Mouse (Mus musculus) neural tube, embryonic 13.5 days (tissue): Measurements from ENCODE around the gene Cd6. TPM values are rescaled to one million over a fixed set of nuclear protein-coding genes. Genes with fewer than 3 reads are reported as not detected.

ENCODE experiments used
- ATAC-seq: fragments of 200-750 bp; cut with Nextera tagmentation; 2 replicates; pipeline ENCODE4 v1.8.0; 2017; ENCODE audit warnings: low read depth, mild to moderate bottlenecking, moderate TSS enrichment, moderate library complexity
- H3K27ac ChIP-seq: fragments of 300-500 bp; sonication (generic); replicated peaks from 2 replicates; pipeline ENCODE4 v1.5.1; 2015; ENCODE audit warnings: moderate library complexity, mild to moderate bottlenecking, inconsistent platforms
- H3K27me3 ChIP-seq: fragments of 300-500 bp; sonication (generic); 2 replicates; pipeline ENCODE4 v1.6.1; 2015; ENCODE audit warnings: mild to moderate bottlenecking, inconsistent platforms
- H3K36me3 ChIP-seq: fragments of 300-500 bp; sonication (generic); 2 replicates; pipeline ENCODE4 v1.6.1; 2015; ENCODE audit warnings: mild to moderate bottlenecking, inconsistent platforms
- H3K4me1 ChIP-seq: fragments of 300-500 bp; sonication (generic); replicated peaks from 2 replicates; pipeline ENCODE4 v1.6.1; 2015; ENCODE audit warnings: inconsistent platforms
- H3K4me2 ChIP-seq: fragments of 300-500 bp; sonication (generic); 2 replicates; pipeline ENCODE4 v1.6.1; 2015; ENCODE audit warnings: inconsistent platforms, mild to moderate bottlenecking, moderate library complexity
- H3K4me3 ChIP-seq: fragments of 300-500 bp; sonication (generic); 2 replicates; pipeline ENCODE4 v1.5.1; 2015; ENCODE audit warnings: mild to moderate bottlenecking, inconsistent platforms
- H3K9ac ChIP-seq: fragments of 300-500 bp; sonication (generic); 2 replicates; pipeline ENCODE4 v1.6.1; 2015; ENCODE audit warnings: moderate library complexity, mild to moderate bottlenecking, inconsistent platforms
- H3K9me3 ChIP-seq: fragments of 300-500 bp; sonication (generic); 2 replicates; pipeline ENCODE4 v1.6.1; 2016; ENCODE audit warnings: inconsistent platforms
- WGBS: fragments of 180-500 bp; shearing (Covaris S2); methylation state at CpG from one replicate; pipeline ENCODE4 v1.1.7; 2015; 5-methylcytosine and 5-hydroxymethylcytosine counted together
- polyA plus RNA-seq: library from polyadenylated mRNA; unstranded; fragments of >200 nt; fragmentation: Nextera tagmentation; extraction: Ambion mirVana; gene quantifications from 2 replicates; pipeline ENCODE4 v1.2.1, GENCODE M21; 2015

Cd6 gene
- polyA plus RNA-seq, 1 experiment from 2014 or later = not detected

GRCm38 (mm10) chr19:10788242-10788641 lies 41.6 kb downstream of the Cd6 start:
- ATAC-seq = no peak
- Histone ChIP-seq H3K4me2 (no peak overlapping the region), H3K4me1 (no peaks in the 10 kb centered on the region), H3K9me3 (no peaks in the 10 kb centered on the region), H3K27ac (no peak overlapping the region), H3K9ac (no peak overlapping the region), H3K36me3 (no peaks in the 10 kb centered on the region), H3K4me3 (no peak overlapping the region), H3K27me3 (no peaks in the 10 kb centered on the region)
- 75% methylated on average over 9 of the region's 9 CpGs for WGBS

GRCm38 (mm10) chr19:10787406-10787805 lies 42.5 kb downstream of the Cd6 start:
- H3K36me3 ChIP-seq = no peaks in the 10 kb centered on the region
- H3K9ac ChIP-seq = no peak overlapping the region
- no peak overlapping the region for H3K27ac ChIP-seq
- no peak for ATAC-seq
- H3K27me3 ChIP-seq = no peaks in the 10 kb centered on the region
- no peaks in the 10 kb centered on the region for H3K9me3 ChIP-seq
- H3K4me3 ChIP-seq = no peak overlapping the region
- H3K4me2 ChIP-seq = no peak overlapping the region
- 79% methylated on average over 4 of the region's 4 CpGs for WGBS
- H3K4me1 ChIP-seq = no peaks in the 10 kb centered on the region

GRCm38 (mm10) chr19:10786753-10787152 lies 43.1 kb downstream of the Cd6 start:
- Histone ChIP-seq H3K9me3 (no peaks in the 10 kb centered on the region), H3K27me3 (no peaks in the 10 kb centered on the region), H3K4me2 (no peak overlapping the region), H3K27ac (no peak overlapping the region), H3K4me1 (no peaks in the 10 kb centered on the region), H3K9ac (no peak overlapping the region), H3K4me3 (no peak overlapping the region), H3K36me3 (no peaks in the 10 kb centered on the region)
- ATAC-seq = no peak
- 93% methylated on average over 6 of the region's 6 CpGs for WGBS

DNA sequence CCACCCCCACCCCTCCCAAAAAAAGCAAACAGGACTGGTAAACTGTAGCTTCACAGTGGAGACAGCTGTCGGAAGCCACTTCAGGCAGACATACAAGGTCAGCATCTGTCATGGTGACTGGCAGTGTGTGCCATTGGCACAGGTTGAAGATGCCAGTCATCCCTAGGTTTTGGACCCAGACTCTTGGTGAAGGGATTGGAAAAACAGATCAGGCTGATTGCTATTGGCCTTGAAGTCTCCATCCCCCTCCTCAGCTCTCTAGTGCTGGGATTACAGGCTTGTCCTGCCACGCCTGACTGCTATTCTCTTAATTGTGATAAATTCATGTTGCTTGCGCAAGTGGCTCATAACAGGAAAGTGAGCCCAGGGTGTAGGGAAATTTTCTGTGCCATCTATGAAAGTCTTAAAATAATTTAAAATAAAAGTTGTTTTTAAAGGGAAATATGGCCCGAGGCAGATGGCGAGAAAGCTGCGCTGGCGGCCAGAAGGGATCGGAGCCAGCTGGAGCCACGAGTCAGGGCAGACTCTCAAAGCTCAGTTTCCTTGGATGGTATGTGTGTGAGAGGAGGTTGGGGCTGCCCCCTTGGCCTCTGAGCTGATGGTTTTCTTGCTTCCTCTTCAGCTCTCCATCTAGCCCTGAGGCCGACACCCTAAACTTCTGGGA lies 44.9 kb downstream of the Cd6 start:
- Histone ChIP-seq H3K9ac (no peak overlapping the region), H3K9me3 (no peaks in the 10 kb centered on the region), H3K4me2 (no peak overlapping the region), H3K27me3 (no peaks in the 10 kb centered on the region), H3K36me3 (no peaks in the 10 kb centered on the region), H3K4me1 (no peaks in the 10 kb centered on the region), H3K27ac (no peak overlapping the region), H3K4me3 (no peak overlapping the region)
- WGBS = 73% methylated on average over 10 of the region's 10 CpGs
- ATAC-seq = no peak

- no peak for ATAC-seq
- Histone ChIP-seq H3K4me3 (no peak overlapping the region), H3K27me3 (no peaks in the 10 kb centered on the region), H3K9me3 (no peaks in the 10 kb centered on the region), H3K4me1 (no peaks in the 10 kb centered on the region), H3K4me2 (no peak overlapping the region), H3K27ac (no peak overlapping the region), H3K36me3 (no peaks in the 10 kb centered on the region), H3K9ac (no peak overlapping the region)
- WGBS = 33% methylated on average over 3 of the region's 3 CpGs
These were observed 45.8 kb downstream of the Cd6 start for GRCm38 (mm10) chr19:10784061-10784460.

GRCm38 (mm10) chr19:10783168-10783567 lies 46.7 kb downstream of the Cd6 start:
- WGBS = 72% methylated on average over 4 of the region's 4 CpGs
- no peaks in the 10 kb centered on the region for H3K36me3 ChIP-seq
- no peaks in the 10 kb centered on the region for H3K4me1 ChIP-seq
- ATAC-seq = no peak
- H3K4me2 ChIP-seq = no peak overlapping the region
- H3K27ac ChIP-seq = no peak overlapping the region
- H3K4me3 ChIP-seq = no peak overlapping the region
- H3K9me3 ChIP-seq = no peaks in the 10 kb centered on the region
- no peak overlapping the region for H3K9ac ChIP-seq
- no peaks in the 10 kb centered on the region for H3K27me3 ChIP-seq

DNA sequence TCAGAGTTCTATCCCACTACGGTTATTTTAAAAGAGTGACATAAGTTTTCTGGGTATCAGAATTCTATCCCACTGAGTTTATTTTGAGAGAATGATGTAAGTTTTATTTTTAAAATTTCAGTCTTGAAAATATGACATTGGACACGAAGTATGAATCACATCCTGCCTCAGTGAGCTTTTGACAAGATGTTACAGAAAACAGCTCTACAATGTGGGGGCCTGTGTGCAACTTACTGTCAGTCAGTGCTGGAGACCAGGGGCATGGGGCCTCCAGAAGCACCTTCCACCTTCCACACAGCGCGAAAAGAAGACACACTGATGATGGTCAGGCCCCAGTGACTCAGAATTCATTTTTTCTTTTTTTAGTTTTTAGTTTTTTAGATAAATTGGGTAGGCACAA lies 48.2 kb downstream of the Cd6 start:
- ATAC-seq = no peak
- H3K9me3 ChIP-seq = no peaks in the 10 kb centered on the region
- H3K9ac ChIP-seq = no peak overlapping the region
- no peaks in the 10 kb centered on the region for H3K4me1 ChIP-seq
- H3K27ac ChIP-seq = no peak overlapping the region
- no peak overlapping the region for H3K4me2 ChIP-seq
- no peak overlapping the region for H3K4me3 ChIP-seq
- 83% methylated on average over 4 of the region's 4 CpGs for WGBS
- no peaks in the 10 kb centered on the region for H3K27me3 ChIP-seq
- no peaks in the 10 kb centered on the region for H3K36me3 ChIP-seq

DNA sequence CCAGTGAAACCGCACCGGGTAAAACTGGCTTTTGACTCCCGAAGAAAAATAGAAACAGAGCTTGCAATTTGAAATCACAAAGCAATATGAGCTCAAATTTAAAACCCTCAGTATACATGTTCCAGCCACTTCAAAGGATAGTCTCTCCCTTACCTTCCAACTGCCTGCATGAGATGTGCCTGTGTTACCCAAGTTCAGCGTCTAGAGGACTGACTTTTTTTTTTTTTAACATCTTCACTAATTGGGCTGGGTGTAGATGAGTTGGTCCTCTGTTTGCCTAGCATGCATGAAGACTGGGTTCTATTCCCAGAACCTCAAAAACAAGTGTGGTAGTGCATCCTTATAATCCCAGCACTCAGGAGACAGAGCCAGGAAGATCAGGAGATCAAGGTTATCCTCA lies 53.0 kb downstream of the Cd6 start:
- WGBS = 95% methylated on average over 4 of the region's 4 CpGs
- no peak overlapping the region for H3K4me2 ChIP-seq

GRCm38 (mm10) chr19:10774141-10774540 lies 55.7 kb downstream of the Cd6 start:
- Histone ChIP-seq H3K9me3 (no peaks in the 10 kb centered on the region), H3K27me3 (no peaks in the 10 kb centered on the region), H3K36me3 (no peaks in the 10 kb centered on the region), H3K27ac (no peak overlapping the region), H3K4me2 (no peak overlapping the region), H3K4me1 (peaks cover 12% of the 10 kb centered on the region), H3K4me3 (no peak overlapping the region), H3K9ac (no peak overlapping the region)
- ATAC-seq = no peak
- 94% methylated on average over 6 of the region's 6 CpGs for WGBS

More for the DNA sequence above, 53.0 kb downstream of the Cd6 start:
- Histone ChIP-seq H3K27ac (no peak overlapping the region), H3K9me3 (no peaks in the 10 kb centered on the region), H3K27me3 (no peaks in the 10 kb centered on the region), H3K4me3 (no peak overlapping the region), H3K9ac (no peak overlapping the region), H3K36me3 (no peaks in the 10 kb centered on the region), H3K4me1 (no peaks in the 10 kb centered on the region)
- no peak for ATAC-seq

- H3K36me3 ChIP-seq = no peaks in the 10 kb centered on the region
- no peaks in the 10 kb centered on the region for H3K9me3 ChIP-seq
- peaks cover 19% of the 10 kb centered on the region for H3K4me1 ChIP-seq
- H3K27ac ChIP-seq = no peak overlapping the region
- H3K9ac ChIP-seq = no peak overlapping the region
- no peaks in the 10 kb centered on the region for H3K27me3 ChIP-seq
- H3K4me2 ChIP-seq = no peak overlapping the region
- H3K4me3 ChIP-seq = no peak overlapping the region
- no peak for ATAC-seq
- WGBS = 78% methylated on average over 7 of the region's 7 CpGs
These were observed 56.5 kb downstream of the Cd6 start for GRCm38 (mm10) chr19:10773384-10773783.

- H3K27ac ChIP-seq = no peak overlapping the region
- H3K27me3 ChIP-seq = no peaks in the 10 kb centered on the region
- peaks cover 20% of the 10 kb centered on the region for H3K4me1 ChIP-seq
- WGBS = 92% methylated on average over 10 of the region's 10 CpGs
- H3K9me3 ChIP-seq = no peaks in the 10 kb centered on the region
- no peak overlapping the region for H3K4me3 ChIP-seq
- H3K9ac ChIP-seq = no peak overlapping the region
- no peak overlapping the region for H3K4me2 ChIP-seq
- H3K36me3 ChIP-seq = no peaks in the 10 kb centered on the region
- ATAC-seq = no peak
These were observed 57.0 kb downstream of the Cd6 start for GRCm38 (mm10) chr19:10772866-10773265.

DNA sequence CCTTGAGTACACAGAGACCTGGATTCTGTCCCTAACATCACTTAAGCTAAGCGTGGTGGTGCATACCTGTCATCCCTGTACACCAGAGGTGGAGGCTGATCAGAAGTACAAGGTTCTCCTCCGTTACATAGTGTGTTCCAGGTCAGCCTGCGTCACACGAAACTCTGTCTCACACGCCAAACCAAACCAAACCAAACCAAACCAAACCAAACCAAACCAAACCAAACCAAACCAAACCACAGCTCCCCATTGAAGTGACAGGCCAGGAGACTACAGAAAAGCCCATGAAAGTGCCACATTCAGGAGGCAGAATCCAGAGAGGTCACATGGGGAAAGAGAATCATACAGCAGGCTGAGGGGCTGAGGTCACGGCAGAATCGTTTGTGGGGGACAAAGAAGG lies 57.9 kb downstream of the Cd6 start:
- no peaks in the 10 kb centered on the region for H3K27me3 ChIP-seq
- peaks cover 20% of the 10 kb centered on the region for H3K4me1 ChIP-seq
- no peak overlapping the region for H3K27ac ChIP-seq
- no peaks in the 10 kb centered on the region for H3K36me3 ChIP-seq
- ATAC-seq = no peak
- no peak overlapping the region for H3K9ac ChIP-seq
- H3K4me3 ChIP-seq = no peak overlapping the region
- no peaks in the 10 kb centered on the region for H3K9me3 ChIP-seq
- H3K4me2 ChIP-seq = no peak overlapping the region
- WGBS = 81% methylated on average over 7 of the region's 7 CpGs
